Mouse (Mus musculus) liver, embryonic 15.5 days (tissue): ENCODE data around the gene Aldh3a2. TPM values are rescaled to one million over a fixed set of nuclear protein-coding genes. Genes with fewer than 3 reads are reported as not detected.

ENCODE experiments used
- ATAC-seq: fragments of 200-750 bp; cut with Nextera tagmentation; 2 replicates; pipeline ENCODE4 v1.8.0; 2017; ENCODE audit warnings: moderate number of reproducible peaks, mild to moderate bottlenecking, moderate library complexity; ENCODE audit not compliant: insufficient read depth
- H3K27ac ChIP-seq: fragments of 300-500 bp; sonication (generic); replicated peaks from 2 replicates; pipeline ENCODE4 v1.5.1; 2015; ENCODE audit warnings: mild to moderate bottlenecking, inconsistent platforms
- H3K27me3 ChIP-seq: fragments of 300-500 bp; sonication (generic); 2 replicates; pipeline ENCODE4 v1.6.1; 2015; ENCODE audit warnings: mild to moderate bottlenecking, inconsistent platforms
- H3K36me3 ChIP-seq: fragments of 300-500 bp; sonication (generic); replicated peaks from 2 replicates; pipeline ENCODE4 v1.6.1; 2015; ENCODE audit warnings: moderate library complexity, mild to moderate bottlenecking, inconsistent platforms
- H3K4me1 ChIP-seq: fragments of 300-500 bp; sonication (generic); replicated peaks from 2 replicates; pipeline ENCODE4 v1.6.1; 2015; ENCODE audit warnings: inconsistent platforms
- H3K4me2 ChIP-seq: fragments of 300-500 bp; sonication (generic); 2 replicates; pipeline ENCODE4 v1.6.1; 2015; ENCODE audit warnings: moderate library complexity, mild to moderate bottlenecking, inconsistent platforms
- H3K4me3 ChIP-seq: fragments of 300-500 bp; sonication (generic); replicated peaks from 2 replicates; pipeline ENCODE4 v1.5.1; 2015; ENCODE audit warnings: mild to moderate bottlenecking, inconsistent platforms
- H3K9ac ChIP-seq: fragments of 300-500 bp; sonication (generic); 2 replicates; pipeline ENCODE4 v1.6.1; 2015; ENCODE audit warnings: moderate library complexity, mild to moderate bottlenecking, inconsistent platforms
- H3K9me3 ChIP-seq: fragments of 300-500 bp; sonication (generic); replicated peaks from 2 replicates; pipeline ENCODE4 v1.6.1; 2016; ENCODE audit warnings: inconsistent platforms
- WGBS: fragments of 180-500 bp; shearing (Covaris S2); methylation state at CpG from one replicate; pipeline ENCODE4 v1.1.7; 2015; ENCODE audit warnings: mixed read lengths; ENCODE audit not compliant: insufficient replicate concordance; 5-methylcytosine and 5-hydroxymethylcytosine counted together
- polyA plus RNA-seq: library from polyadenylated mRNA; unstranded; fragments of >200 nt; fragmentation: Nextera tagmentation; extraction: Ambion mirVana; gene quantifications from 2 replicates; pipeline ENCODE4 v1.2.1, GENCODE M21; 2015

The Aldh3a2 gene
- polyA plus RNA-seq, 1 experiment from 2014 or later = 32.4 TPM

GRCm38 (mm10) chr11:61271612-61272011 is 4.3 kb upstream of the Aldh3a2 start:
- Histone ChIP-seq H3K27ac (no peak overlapping the region), H3K27me3 (no peaks in the 10 kb centered on the region), H3K4me2 (no peak overlapping the region), H3K9me3 (no peaks in the 10 kb centered on the region), H3K4me1 (peaks cover 37% of the 10 kb centered on the region), H3K36me3 (no peaks in the 10 kb centered on the region), H3K4me3 (no peak overlapping the region), H3K9ac (no peak overlapping the region)
- ATAC-seq = no peak

GRCm38 (mm10) chr11:61270406-61270805 is 3.1 kb upstream of the Aldh3a2 start:
- no peak overlapping the region for H3K4me3 ChIP-seq
- H3K4me1 ChIP-seq = peaks cover 45% of the 10 kb centered on the region
- 72% methylated on average over 5 of the region's 5 CpGs for WGBS
- H3K9ac ChIP-seq = no peak overlapping the region
- no peak overlapping the region for H3K4me2 ChIP-seq
- H3K9me3 ChIP-seq = no peaks in the 10 kb centered on the region
- no peak for ATAC-seq
- no peaks in the 10 kb centered on the region for H3K27me3 ChIP-seq
- no peaks in the 10 kb centered on the region for H3K36me3 ChIP-seq
- H3K27ac ChIP-seq = no peak overlapping the region

GRCm38 (mm10) chr11:61268626-61269349 is 1.5 kb upstream of the Aldh3a2 start:
- Histone ChIP-seq H3K4me2 (peak overlapping the region; percentile 10; the same call in 1 of the 2 replicates), H3K9ac (no peak overlapping the region)

GRCm38 (mm10) chr11:61263841-61264240 is 3.4 kb downstream of the Aldh3a2 start:
- H3K27ac ChIP-seq = 0 out of 2 replicates have a peak overlapping the region, but pooled peaks have one; percentile 33
- no peak overlapping the region for H3K4me3 ChIP-seq
- no peak for ATAC-seq
- no peaks in the 10 kb centered on the region for H3K27me3 ChIP-seq
- no peak overlapping the region for H3K9ac ChIP-seq
- H3K4me1 ChIP-seq = peaks cover 37% of the 10 kb centered on the region
- 67% methylated on average over 1 of the region's 1 CpGs for WGBS
- H3K36me3 ChIP-seq = peaks cover 35% of the 10 kb centered on the region
- H3K9me3 ChIP-seq = no peaks in the 10 kb centered on the region
- no peak overlapping the region for H3K4me2 ChIP-seq

More at GRCm38 (mm10) chr11:61268626-61269349, 1.5 kb upstream of the Aldh3a2 start:
- no peaks in the 10 kb centered on the region for H3K9me3 ChIP-seq
- H3K4me1 ChIP-seq = peaks cover 34% of the 10 kb centered on the region
- H3K36me3 ChIP-seq = no peaks in the 10 kb centered on the region; the same call in 1 of the 2 replicates
- H3K27me3 ChIP-seq = no peaks in the 10 kb centered on the region
- ATAC-seq = no peak
- H3K4me3 ChIP-seq = no peak overlapping the region
- H3K27ac ChIP-seq = peak overlapping the region; percentile 64
- 57% methylated on average over 6 of the region's 6 CpGs for WGBS

GRCm38 (mm10) chr11:61262516-61262915 is 4.7 kb downstream of the Aldh3a2 start:
- Histone ChIP-seq H3K27me3 (no peaks in the 10 kb centered on the region), H3K27ac (no peak overlapping the region), H3K4me3 (no peak overlapping the region), H3K4me1 (peaks cover 24% of the 10 kb centered on the region), H3K9me3 (no peaks in the 10 kb centered on the region), H3K36me3 (peaks cover 47% of the 10 kb centered on the region), H3K4me2 (no peak overlapping the region), H3K9ac (no peak overlapping the region)
- WGBS = 81% methylated on average over 14 of the region's 14 CpGs
- ATAC-seq = no peak

- Histone ChIP-seq H3K36me3 (peaks cover 68% of the 10 kb centered on the region), H3K4me1 (peaks cover 4% of the 10 kb centered on the region; the same call in 1 of the 2 replicates), H3K9me3 (no peaks in the 10 kb centered on the region), H3K4me2 (no peak overlapping the region), H3K4me3 (no peak overlapping the region), H3K9ac (no peak overlapping the region), H3K27me3 (no peaks in the 10 kb centered on the region), H3K27ac (no peak overlapping the region)
- ATAC-seq = no peak
- WGBS = 81% methylated on average over 6 of the region's 6 CpGs
Observed at GRCm38 (mm10) chr11:61259106-61259505, 8.2 kb downstream of the Aldh3a2 start.

GRCm38 (mm10) chr11:61252807-61253206 is 14.5 kb downstream of the Aldh3a2 start:
- Histone ChIP-seq H3K9me3 (no peaks in the 10 kb centered on the region), H3K9ac (no peak overlapping the region), H3K27ac (no peak overlapping the region), H3K36me3 (peaks cover 72% of the 10 kb centered on the region), H3K4me3 (no peak overlapping the region), H3K4me2 (no peak overlapping the region), H3K4me1 (no peaks in the 10 kb centered on the region; the same call in 1 of the 2 replicates), H3K27me3 (no peaks in the 10 kb centered on the region)
- ATAC-seq = no peak
- WGBS = 77% methylated on average over 12 of the region's 12 CpGs

- Histone ChIP-seq H3K4me1 (no peaks in the 10 kb centered on the region; the same call in 1 of the 2 replicates), H3K27ac (no peak overlapping the region), H3K4me3 (no peak overlapping the region), H3K9me3 (no peaks in the 10 kb centered on the region), H3K9ac (no peak overlapping the region), H3K27me3 (no peaks in the 10 kb centered on the region), H3K4me2 (no peak overlapping the region), H3K36me3 (peaks cover 67% of the 10 kb centered on the region)
- ATAC-seq = no peak
- WGBS = 71% methylated on average over 10 of the region's 10 CpGs
Observed at GRCm38 (mm10) chr11:61251741-61252140, 15.5 kb downstream of the Aldh3a2 start.

GRCm38 (mm10) chr11:61244406-61244805 is 22.9 kb downstream of the Aldh3a2 start:
- peaks cover 32% of the 10 kb centered on the region for H3K36me3 ChIP-seq
- no peak overlapping the region for H3K27ac ChIP-seq
- no peak for ATAC-seq
- 70% methylated on average over 7 of the region's 7 CpGs for WGBS
- no peak overlapping the region for H3K4me2 ChIP-seq
- H3K4me3 ChIP-seq = no peak overlapping the region
- H3K9ac ChIP-seq = no peak overlapping the region
- no peaks in the 10 kb centered on the region; the same call in 1 of the 2 replicates for H3K4me1 ChIP-seq
- no peaks in the 10 kb centered on the region for H3K9me3 ChIP-seq
- no peaks in the 10 kb centered on the region for H3K27me3 ChIP-seq

- Histone ChIP-seq H3K4me3 (no peak overlapping the region), H3K9me3 (no peaks in the 10 kb centered on the region), H3K27ac (peak overlapping the region; percentile 45; the same call in 1 of the 2 replicates), H3K4me1 (peaks cover 8% of the 10 kb centered on the region; the same call in 1 of the 2 replicates), H3K9ac (no peak overlapping the region), H3K36me3 (no peaks in the 10 kb centered on the region), H3K4me2 (peak overlapping the region; percentile 13; the same call in 1 of the 2 replicates), H3K27me3 (peaks cover 7% of the 10 kb centered on the region; the same call in 1 of the 2 replicates)
- ATAC-seq = peak; percentile 29; the same call in 1 of the 2 replicates
- WGBS = 70% methylated on average over 3 of the region's 3 CpGs
Observed at GRCm38 (mm10) chr11:61236015-61236414, 31.2 kb downstream of the Aldh3a2 start.

- WGBS = 36% methylated on average over 5 of the region's 5 CpGs
- no peak overlapping the region for H3K9ac ChIP-seq
- H3K27me3 ChIP-seq = peaks cover 7% of the 10 kb centered on the region; the same call in 1 of the 2 replicates
- H3K4me3 ChIP-seq = no peak overlapping the region
- peaks cover 8% of the 10 kb centered on the region; the same call in 1 of the 2 replicates for H3K4me1 ChIP-seq
- no peaks in the 10 kb centered on the region for H3K9me3 ChIP-seq
- no peaks in the 10 kb centered on the region for H3K36me3 ChIP-seq
- H3K4me2 ChIP-seq = peak overlapping the region; percentile 38
- peak; percentile 73 for ATAC-seq
- peak overlapping the region; percentile 62 for H3K27ac ChIP-seq
Observed at GRCm38 (mm10) chr11:61234174-61234573, 33.1 kb downstream of the Aldh3a2 start.
